Mouse (Mus musculus): ENCODE measurements around the gene Cd5.

Cd5 gene

GRCm38 (mm10) chr19:10738811-10739210 is at the start of gene Cd5:
TSS of gene Cd5 (minus strand) at chr19:10739002.
- peak; percentile 41 to 45 for DNase-seq

- DNase-seq = no peak
Observed at GRCm38 (mm10) chr19:10788242-10788641, 49.4 kb upstream of the Cd5 start.

- no peak for DNase-seq
Observed at GRCm38 (mm10) chr19:10787406-10787805, 48.6 kb upstream of the Cd5 start.

- no peak for DNase-seq
Observed at GRCm38 (mm10) chr19:10786753-10787152, 48.0 kb upstream of the Cd5 start.

- DNase-seq = no peak
Observed at GRCm38 (mm10) chr19:10784796-10785459, 46.1 kb upstream of the Cd5 start.

- DNase-seq = no peak
Observed at GRCm38 (mm10) chr19:10784061-10784460, 45.3 kb upstream of the Cd5 start.

- no peak for DNase-seq
Observed at GRCm38 (mm10) chr19:10783168-10783567, 44.4 kb upstream of the Cd5 start.

- DNase-seq = no peak
Observed at GRCm38 (mm10) chr19:10781641-10782040, 42.8 kb upstream of the Cd5 start.

- DNase-seq = no peak
Observed at GRCm38 (mm10) chr19:10776906-10777305, 38.1 kb upstream of the Cd5 start.

- no peak for DNase-seq
Observed at GRCm38 (mm10) chr19:10774141-10774540, 35.3 kb upstream of the Cd5 start.

- no peak for DNase-seq
Observed at GRCm38 (mm10) chr19:10773384-10773783, 34.6 kb upstream of the Cd5 start.

GRCm38 (mm10) chr19:10772866-10773265 is 34.1 kb upstream of the Cd5 start:
- DNase-seq = no peak

- DNase-seq = no peak
Observed at GRCm38 (mm10) chr19:10771995-10772394, 33.2 kb upstream of the Cd5 start.

- DNase-seq = no peak
Observed at GRCm38 (mm10) chr19:10769429-10770195, 30.8 kb upstream of the Cd5 start.

- no peak for DNase-seq
Observed at GRCm38 (mm10) chr19:10768694-10769428, 30.1 kb upstream of the Cd5 start.

GRCm38 (mm10) chr19:10767631-10768030 is 28.8 kb upstream of the Cd5 start:
- DNase-seq = no peak

- DNase-seq = no peak
Observed at GRCm38 (mm10) chr19:10763381-10764031, 24.7 kb upstream of the Cd5 start.

- DNase-seq = no peak
Observed at GRCm38 (mm10) chr19:10762468-10762867, 23.7 kb upstream of the Cd5 start.

GRCm38 (mm10) chr19:10761794-10762415 is 23.1 kb upstream of the Cd5 start:
- no peak for DNase-seq

GRCm38 (mm10) chr19:10759983-10760831 is 21.4 kb upstream of the Cd5 start:
- DNase-seq = no peak

GRCm38 (mm10) chr19:10759525-10759924 is 20.7 kb upstream of the Cd5 start:
- no peak for DNase-seq

- no peak for DNase-seq
Observed at GRCm38 (mm10) chr19:10758708-10759107, 19.9 kb upstream of the Cd5 start.
